Mouse (Mus musculus): ENCODE results near the gene Trmt10a. TPM values are rescaled to one million over a fixed set of nuclear protein-coding genes. Genes with fewer than 3 reads are reported as not detected.

Trmt10a gene
- 1 to 10 TPM; 1.9 to 2.1 TPM for total RNA-seq (2021)
- long read RNA-seq, experiment 1, full-length matches to known transcripts: 1 of 2 reads
- long read RNA-seq, experiment 1, partial matches to known transcripts: 0 of 2 reads
- long read RNA-seq, experiment 1, other reads (novel, unspliced or antisense): 1 of 2 reads
- long read RNA-seq, experiment 2, full-length matches to known transcripts: 1 of 1 reads
- long read RNA-seq, experiment 2, partial matches to known transcripts: 0 of 1 reads
- long read RNA-seq, experiment 2, other reads (novel, unspliced or antisense): 0 of 1 reads

DNA sequence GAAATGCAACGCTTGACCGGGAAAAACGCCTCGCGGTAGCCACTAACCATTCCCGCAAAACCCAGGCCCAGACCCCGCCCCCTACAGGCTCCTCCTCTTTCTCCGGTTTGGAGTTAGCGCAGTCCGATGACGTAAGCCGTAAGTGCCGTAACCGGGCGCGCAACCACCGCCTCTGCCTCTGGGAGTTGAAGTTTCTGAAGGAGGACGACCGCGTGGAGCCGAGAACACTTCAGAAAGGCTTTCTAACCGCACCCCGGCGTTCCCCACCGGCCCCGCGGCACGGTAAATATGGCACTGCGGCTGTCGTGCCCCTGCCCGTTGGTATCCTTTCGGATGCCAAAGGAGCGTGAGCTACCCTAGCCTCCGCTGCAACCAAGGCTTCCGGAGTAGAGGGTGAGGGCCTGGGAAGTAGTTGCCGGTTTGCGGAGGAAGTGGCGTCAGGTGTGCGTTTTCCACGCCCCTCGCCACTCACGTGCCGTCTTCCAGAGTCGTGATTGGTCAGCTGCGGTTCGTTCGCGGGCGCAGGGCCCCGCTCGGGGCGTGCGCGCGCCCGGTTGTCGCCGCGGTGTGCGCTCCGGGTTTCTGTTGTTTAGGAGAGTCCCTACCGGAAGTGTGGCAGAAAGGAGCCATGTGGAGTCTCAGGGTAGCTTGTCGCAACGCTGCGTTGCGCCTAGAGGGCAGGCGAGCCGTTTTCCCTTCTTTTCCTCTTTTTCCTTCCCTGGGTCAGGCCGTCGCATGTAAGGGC lies at the start of gene Trmt10a:
Gene Trmt10a, plus strand, starts transcription at position 134 of the 745 bp plus-strand sequence.
- intact Hi-C loops (cut with DNase I): loop anchor here (2.0 kb wide), 3 partner anchors 73 to 279 kb away; partner anchors contain the start of gene H2afz
- peak; percentile 98 for DNase-seq

DNA sequence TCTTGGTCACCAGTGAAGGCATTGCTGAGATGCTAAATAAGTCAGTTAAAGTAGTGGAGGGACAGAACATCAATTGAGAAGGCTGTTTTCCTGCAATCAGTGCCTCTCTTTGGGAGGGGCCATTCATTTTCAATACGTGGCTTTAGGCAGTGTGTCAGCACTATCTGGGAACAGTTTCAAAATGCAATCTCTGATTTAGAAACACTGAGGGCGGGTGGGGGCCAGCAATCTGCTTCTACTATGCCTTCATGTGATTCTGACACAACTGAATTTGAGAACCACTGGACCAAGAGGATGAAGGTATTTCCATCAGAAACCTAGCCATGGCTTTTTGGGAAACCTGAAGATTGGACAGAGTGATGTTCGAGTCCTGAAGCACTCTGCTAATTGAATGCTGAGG lies 47.9 kb upstream of the Trmt10a start:
- intact Hi-C loops (cut with DNase I): no loop called here
- DNase-seq: no peak

DNA sequence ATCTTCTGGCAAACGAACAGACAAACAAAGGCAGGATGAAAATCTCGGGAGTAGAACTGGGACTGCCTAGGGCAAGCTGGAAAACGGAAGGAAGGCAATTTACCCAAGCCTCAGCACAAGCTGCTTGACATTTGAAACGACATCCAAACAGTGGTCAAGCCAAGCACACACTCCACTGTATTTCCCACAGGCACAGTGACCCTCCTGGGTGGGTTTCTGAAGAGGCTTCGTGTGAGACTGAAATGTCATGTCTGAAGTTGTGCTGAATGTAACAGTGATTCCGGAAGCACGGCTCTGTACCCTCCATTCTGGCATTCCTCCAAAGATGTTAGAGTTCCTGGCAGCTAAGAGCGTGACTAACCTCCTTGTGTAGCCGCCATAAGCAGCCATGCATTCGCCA lies 47.5 kb upstream of the Trmt10a start:
- intact Hi-C loops (cut with DNase I): no loop called here
- DNase-seq: no peak

DNA sequence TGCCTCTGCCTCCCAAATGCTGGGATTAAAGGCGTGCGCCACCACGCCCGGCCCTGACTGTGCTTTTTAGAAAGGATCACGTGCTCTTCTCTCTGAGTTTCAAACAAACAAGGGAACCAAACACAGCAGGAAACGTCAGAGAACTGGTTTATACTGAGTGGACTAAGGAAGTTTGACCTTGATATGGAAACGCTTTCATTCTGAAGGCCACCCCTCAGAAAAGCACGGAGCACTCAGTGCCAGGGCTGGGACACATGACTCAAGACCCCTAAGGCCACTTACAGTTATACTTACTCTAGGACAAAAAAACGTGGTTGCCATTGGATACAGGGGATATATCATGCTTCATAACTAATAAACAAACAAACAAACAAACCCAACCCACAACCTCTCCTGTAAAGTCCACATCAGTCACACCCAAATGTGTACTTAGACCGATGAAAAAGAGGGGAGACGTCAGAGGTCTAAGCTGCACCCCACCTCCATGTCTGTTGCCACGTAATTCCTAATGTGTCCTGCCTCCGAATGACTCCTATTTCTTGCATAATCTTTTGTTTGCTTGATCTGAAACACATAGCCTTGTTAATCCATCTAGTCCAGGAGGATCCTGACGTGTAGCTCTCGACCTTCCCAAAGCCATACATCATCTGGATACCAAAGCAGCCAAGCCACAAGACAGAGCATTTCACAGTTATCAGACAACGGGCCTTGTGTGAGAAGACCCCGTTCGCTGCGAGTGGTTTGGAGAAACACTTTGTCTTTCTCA lies 46.8 kb upstream of the Trmt10a start:
- intact Hi-C loops (cut with DNase I): no loop called here
- DNase-seq: no peak

DNA sequence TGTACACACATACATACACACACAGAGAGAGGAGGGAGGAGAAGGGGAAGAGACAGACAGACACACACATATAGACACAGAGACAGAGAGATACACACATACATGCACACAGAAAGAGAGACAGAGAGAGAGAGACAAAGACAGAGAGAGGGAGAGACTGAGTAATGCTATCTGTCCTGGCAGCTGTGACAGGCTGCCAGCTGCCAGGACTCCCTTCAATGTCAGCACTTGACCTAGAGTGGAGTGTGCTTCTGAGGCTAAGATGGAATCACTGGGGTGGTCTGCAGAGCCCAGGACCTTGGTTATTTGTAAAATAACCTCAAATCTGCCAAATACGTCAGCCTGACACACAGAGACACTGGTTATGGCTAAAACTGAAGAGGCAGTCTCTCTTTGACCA lies 45.5 kb upstream of the Trmt10a start:
- intact Hi-C loops (cut with DNase I): no loop called here
- DNase-seq: no peak

DNA sequence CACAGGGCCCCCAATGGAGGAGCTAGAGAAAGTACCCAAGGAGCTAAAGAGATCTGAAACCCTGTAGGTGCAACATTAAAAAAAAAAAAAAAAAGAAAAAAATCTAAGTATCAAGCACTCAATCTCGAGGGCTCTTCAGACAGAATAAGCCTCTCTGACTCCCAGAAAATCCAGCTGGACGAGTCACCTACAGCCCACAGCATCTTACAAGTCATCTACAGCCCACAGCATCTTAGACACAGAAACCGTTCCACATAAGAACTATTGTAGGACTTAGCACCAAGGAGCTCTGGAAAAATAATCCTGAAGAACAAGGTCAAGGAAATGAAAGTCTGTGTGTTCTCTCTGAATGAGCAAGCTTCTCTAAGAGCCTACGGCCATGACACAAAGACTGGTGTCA lies 41.3 kb upstream of the Trmt10a start:
- intact Hi-C loops (cut with DNase I): no loop called here
- no peak for DNase-seq

DNA sequence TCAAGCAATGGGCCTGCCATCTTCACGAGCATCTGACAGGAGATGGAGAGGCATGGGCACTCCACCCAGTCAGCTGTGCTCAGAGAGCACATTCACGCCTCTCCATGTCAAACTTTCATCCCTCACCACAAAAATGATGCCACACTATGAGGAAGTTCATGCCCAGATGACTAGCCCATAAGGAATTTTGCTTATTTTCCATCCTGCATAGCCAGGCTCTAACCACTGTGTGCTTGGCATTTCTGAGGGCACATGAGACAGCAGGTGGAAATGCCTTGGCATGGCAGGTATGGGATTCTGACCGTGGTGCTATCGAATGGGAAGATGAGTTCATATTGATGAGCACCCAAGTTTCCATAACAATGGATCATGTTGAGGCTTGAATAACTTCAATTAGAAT lies 39.6 kb upstream of the Trmt10a start:
- DNase-seq: no peak
- intact Hi-C loops (cut with DNase I): no loop called here

DNA sequence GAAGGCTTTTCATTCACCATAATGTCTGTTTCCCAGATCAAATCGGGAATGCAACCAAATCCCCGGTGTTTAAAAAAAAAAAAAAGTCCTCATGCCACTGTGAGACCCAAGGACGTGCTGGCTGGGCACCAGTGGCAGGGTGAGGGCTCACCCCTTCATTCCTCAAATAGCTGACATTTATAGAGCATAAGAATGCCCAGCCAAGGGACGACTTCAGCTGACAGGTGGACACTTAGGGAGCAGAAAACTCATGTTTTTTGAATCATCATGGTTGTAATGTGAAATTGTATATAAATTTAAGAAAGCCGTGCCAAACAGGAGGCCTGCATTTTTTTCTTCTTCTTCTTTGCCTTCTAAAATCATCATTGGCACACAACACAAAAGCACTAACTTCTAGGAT lies 38.2 kb upstream of the Trmt10a start:
- no peak for DNase-seq
- intact Hi-C loops (cut with DNase I): no loop called here

DNA sequence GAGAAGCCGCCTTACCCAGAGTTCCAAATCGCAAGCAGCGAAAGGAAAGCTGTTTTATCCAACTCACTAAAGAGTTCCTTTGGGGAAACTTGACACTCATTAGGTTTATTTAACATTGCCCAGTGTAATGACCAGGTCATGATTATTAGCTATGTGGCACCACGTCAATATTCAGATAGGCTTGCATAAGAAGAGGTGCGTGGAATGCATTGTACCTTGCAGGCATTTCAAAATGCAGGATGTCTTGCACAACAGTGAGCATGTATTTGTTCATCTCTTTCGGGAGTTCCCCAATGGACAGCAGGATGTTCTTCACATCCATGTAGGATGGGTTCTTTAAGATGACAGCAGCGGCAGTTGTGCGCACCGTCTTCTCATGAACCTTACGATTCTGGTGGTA lies 36.4 kb upstream of the Trmt10a start:
- intact Hi-C loops (cut with DNase I): no loop called here
- no peak for DNase-seq

DNA sequence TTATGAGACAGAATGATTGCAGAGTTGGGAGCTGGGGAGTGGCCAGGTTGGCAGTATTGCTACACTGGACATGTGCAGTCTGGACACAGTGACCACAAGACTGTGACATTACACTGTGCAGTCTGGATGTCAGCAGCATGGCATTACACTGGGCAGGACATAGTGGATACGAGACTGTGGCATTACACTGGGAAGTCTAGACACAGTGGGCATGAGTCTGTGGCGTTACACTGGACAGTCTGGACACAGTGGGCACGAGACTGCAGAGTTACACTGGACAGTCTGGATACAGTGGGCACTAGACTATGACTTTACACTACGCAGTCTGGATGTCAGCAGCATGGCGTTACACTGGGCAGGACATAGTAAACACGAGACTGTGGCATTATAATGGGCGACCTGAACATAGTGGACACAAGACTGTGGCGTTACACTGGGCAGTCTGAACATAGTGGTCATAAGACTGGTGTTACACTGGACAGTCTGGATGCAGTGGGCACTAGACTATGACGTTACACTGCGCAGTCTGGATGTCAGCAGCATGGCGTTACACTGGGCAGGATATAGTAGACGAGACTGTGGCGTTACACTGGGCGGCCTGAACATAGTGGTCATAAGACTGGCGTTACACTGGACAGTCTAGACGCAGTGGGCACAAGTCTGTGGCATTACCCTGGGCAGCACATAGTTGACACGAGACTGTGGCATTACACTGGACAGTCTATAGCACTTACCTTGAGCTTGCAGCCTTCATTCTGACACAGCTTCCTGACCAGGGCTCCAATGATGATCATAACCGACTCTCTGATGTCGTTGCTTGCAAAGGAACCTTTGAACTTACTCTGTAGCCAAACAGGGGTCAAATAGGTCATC lies 32.1 kb upstream of the Trmt10a start:
- no peak for DNase-seq
- intact Hi-C loops (cut with DNase I): no loop called here

DNA sequence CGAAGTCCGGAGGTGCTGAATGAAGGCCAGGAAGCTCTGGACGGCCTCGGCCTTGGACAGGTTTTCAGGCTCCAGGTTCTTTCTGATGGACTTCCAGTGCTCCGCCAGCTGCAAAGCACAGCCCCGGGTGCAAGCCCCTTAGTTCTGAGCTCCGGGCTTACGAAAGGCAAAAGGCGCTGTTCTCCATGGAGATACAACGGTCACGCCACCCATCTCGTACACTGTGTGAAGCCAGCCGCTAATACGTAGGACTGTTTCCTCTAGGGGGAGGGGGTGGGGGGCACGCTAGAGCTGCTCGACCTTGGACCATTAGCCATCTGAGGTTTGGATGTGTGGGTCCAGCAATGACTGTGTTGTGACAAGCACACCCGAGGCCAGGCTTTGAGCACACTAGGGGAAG lies 29.1 kb upstream of the Trmt10a start:
- DNase-seq: no peak
- intact Hi-C loops (cut with DNase I): no loop called here

DNA sequence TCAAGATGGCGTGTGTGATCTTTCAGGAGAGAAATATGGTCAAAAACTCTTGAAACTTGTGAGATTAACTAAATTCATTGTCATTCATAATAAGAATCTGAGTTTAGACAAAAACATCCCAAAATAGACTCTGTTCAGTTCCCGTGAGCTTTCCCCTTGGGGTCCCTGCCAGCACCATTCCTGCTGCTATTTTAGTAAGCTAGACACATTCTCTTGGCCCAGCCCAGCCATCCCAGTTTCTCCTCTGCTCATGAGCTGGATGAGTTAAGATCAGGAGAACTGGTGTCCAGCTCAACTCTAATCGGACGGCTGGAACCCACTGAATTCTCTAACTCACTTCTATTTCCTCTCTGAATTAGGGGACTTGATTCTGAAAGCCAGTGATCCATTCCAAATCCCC lies 26.4 kb upstream of the Trmt10a start:
- peak in 1 of 2 experiments; percentile 31 for DNase-seq
- intact Hi-C loops (cut with DNase I): no loop called here

DNA sequence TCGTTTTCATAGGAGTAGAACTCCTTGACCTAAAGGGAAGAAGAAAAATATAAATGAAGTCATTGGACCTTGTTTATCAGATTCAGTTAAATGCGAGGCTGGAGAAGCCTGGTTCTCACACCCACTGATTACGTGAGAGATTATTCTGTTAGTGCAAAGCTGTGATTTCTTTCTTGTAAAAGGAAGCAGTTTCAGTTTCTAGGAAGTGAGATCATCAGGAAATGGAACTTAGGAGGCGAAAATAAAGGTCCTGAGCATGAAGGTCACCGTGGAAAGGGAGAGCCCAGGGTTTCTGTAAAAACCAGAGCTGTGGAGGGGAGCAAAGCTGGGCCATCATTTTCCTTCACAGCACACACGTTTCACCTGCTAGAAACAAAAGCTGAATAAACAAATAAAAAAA lies 24.9 kb upstream of the Trmt10a start:
- DNase-seq: no peak
- intact Hi-C loops (cut with DNase I): loop anchor here (2.0 kb wide), 1 partner anchor 48 kb away; no protein-coding TSS in a partner anchor

DNA sequence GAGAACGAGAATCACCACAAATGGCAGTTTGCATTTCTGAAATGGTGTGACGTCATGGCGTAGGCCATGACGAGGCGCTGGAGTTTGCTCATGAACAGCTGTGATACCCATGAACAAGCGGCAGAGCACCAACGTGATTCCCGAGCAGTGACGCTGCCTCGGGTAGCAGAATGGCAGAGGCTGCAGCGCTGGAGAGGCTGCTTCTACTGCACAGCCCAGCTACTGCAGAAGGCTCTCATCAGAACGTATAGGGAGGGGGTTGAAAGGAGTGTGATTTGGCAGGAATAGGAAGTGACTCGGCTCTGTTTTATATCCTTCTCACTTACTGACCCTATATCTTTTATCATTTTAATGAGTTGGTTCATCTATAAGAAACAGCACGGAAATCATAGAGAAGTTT lies 24.4 kb upstream of the Trmt10a start:
- no peak for DNase-seq
- intact Hi-C loops (cut with DNase I): loop anchor here (2.0 kb wide), 1 partner anchor 48 kb away; no protein-coding TSS in a partner anchor

DNA sequence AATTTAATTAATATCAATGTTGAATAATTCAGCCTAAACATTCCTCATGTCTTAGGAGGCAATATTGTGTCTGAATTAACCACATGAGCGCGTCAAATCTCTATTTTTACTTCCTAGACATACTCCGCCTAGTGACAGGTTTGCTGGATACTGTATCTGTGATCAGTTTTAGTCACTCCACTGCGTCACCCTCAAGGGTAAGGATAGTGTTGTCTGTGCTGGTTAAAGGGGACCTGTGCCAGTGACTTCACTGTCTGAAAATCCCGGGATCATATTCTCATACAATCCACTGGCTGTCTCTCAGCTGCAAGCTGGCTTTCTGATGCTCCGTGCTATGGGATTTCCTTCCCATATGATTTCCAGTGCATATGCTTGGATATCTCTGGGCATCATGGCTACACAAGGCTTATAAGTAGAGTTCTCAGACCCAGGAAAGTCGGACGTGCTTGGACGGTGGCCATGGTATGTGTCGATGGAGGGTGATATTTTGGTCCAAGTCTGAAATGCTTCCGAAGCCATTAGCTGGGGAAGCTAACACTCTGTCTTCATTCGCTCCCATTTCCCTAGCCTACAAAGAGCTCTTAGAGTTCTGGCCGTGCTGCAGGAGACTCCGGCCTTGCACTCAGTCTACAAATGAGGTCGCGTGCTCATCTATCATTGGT lies 23.7 kb upstream of the Trmt10a start:
- intact Hi-C loops (cut with DNase I): loop anchor here (2.0 kb wide), 1 partner anchor 49 kb away; no protein-coding TSS in a partner anchor
- no peak for DNase-seq

DNA sequence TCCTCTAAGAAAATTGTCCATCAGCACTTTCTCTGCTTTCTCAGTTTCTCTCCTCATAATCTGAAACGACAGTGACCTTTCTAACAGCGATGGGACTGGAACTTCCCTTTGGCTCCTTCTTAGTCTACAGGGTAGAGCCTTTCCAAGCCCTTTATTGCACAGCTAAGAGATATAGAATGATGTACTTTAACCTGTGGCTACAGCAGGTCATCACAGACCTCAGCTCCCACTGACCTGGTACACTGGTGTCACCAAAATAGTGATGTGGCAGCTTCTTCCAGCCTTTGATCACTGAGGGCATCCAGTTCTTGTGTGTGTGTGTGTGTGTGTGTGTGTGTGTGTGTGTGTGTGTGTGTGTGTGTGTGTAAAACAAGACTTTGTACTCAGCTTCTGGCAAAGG lies 21.8 kb upstream of the Trmt10a start:
- no peak for DNase-seq
- intact Hi-C loops (cut with DNase I): no loop called here

DNA sequence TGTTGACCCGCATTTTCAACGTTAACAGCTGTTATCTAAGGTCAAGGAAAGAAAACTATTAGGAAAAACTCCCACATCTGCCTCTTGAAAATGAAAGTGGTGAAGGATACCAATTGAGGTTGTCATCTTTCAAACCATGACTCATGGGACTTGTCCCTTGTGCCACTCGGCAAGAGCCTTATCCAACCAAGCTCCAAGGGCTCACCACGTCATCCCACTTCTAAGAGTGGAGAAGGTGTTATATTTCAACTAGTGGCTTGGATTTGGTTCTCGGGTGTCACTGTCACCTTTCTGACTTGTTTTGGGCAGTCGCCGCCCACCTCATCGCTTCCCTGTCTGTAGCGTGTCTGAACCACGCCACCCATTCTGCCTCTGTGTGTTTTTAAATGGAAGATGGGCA lies 19.4 kb upstream of the Trmt10a start:
- intact Hi-C loops (cut with DNase I): no loop called here
- DNase-seq: no peak

DNA sequence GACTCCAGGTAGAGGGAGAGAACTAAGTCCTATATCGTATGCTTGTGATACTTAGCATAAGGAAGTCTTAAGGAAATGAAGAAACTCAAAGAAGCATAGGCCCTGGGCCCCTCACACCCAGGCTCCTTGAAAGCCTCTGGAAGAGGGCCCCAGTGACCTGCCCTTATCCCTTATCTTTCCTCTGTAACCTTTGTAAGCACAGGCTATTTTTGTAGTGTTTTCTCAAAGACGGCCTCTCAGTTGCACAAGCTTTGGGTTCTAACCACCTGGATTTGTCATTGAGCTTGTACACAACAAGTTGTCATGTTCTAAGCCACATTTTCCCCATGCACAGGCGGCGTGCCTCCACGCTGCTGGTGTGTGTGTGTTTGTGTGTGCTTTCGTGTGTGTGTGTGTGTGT lies 14.1 kb upstream of the Trmt10a start:
- intact Hi-C loops (cut with DNase I): no loop called here
- DNase-seq: no peak

DNA sequence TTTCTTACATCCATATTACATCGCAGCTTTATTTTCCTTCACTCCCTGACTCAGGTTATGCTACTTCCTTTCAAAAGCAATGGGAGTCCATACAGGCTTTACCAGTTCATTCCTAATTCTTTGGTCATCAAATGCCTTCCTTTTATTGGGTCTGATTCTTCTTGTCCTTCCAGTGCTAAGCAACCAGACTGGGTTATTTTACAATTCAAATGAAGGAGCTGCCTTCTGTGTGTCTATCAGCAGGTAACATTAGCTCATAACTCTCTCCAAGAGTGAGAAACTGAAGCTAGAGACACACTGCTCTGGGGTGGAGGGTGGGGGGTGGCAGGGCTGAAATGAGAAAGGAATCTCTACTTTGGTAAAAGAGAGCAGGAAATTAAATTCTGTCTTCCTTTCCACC lies 12.6 kb upstream of the Trmt10a start:
- intact Hi-C loops (cut with DNase I): loop anchor here (5.0 kb wide), 1 partner anchor 43 kb away; no protein-coding TSS in a partner anchor
- no peak for DNase-seq

DNA sequence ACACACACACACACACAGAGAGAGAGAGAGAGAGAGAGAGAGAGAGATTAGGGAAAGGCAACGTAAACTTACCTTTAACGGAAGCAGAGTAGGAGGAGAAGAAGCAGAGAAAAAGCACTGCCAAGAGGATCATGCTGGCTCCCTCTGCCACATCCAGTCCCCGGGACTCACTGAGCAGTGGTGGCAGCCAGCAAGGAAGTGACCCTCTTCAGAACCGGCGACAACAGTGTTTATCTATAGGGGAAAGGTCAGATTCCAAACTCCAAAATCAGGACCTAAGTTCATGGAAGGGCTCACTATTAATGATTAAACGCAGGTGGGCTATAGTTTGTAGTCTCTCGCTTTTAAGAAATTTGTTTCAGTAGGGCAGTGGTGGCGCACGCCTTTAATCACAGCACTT lies 12.1 kb upstream of the Trmt10a start:
- intact Hi-C loops (cut with DNase I): loop anchor here (5.0 kb wide), 1 partner anchor 44 kb away; no protein-coding TSS in a partner anchor
- no peak for DNase-seq

All from gastrocnemius, postnatal 36 days (tissue).